Mouse (Mus musculus) gonadal fat pad, adult 2 months (tissue): Measurements from ENCODE around the gene Lfng. TPM values are rescaled to one million over a fixed set of nuclear protein-coding genes. Genes with fewer than 3 reads are reported as not detected.

Source experiments
- DNase-seq: peaks from one replicate; pipeline ENCODE4 v3.0.0-alpha.2; 2012; ENCODE audit warnings: low read depth
- polyA plus RNA-seq: library from polyadenylated mRNA; depleted of rRNA; stranded (reverse); fragments of >200 nt; gene quantifications from 2 replicates; pipeline ENCODE4 v1.2.3, GENCODE M21; 2012

The Lfng gene
- polyA plus RNA-seq, 1 experiment = 66.0 TPM

DNA sequence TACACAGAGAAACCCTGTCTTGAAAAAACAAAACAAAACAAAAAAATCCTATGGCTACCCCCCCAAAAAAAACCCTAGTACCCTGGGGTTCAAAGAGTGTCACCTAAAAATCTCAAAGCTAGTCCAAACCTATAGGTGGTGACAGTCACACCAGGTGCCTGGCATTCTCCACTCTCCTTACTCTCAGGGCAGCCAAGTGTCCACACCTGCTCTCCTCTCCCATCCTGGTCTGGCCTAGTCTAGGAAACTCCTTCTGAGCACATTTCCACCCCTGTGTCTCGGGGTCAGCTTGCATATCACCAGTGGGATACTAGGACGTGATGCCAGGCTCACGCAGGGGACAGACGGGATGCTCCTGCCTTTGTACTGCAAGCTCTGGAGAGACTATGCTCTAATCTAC is 32.2 kb downstream of the Lfng start:
- no peak for DNase-seq

DNA sequence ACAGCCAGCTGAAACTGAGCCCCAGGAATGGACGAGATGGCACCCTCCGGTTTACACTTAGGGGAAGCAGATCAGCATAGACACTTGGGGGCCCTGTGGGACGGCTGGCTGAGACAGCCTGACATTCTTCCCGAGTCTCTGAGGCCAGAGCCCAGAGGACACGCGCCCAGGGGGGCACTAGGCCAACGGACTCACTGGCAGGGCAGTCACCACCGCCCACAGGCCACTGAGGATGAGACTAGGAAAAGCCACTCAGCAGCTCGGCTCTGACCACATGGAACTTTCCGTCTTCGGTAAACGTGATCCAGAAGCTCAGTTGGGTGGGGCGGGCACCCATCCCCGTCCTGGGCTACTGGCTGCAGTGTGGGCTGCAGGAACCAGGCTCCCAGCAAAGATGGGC is 32.8 kb downstream of the Lfng start:
- DNase-seq = no peak

DNA sequence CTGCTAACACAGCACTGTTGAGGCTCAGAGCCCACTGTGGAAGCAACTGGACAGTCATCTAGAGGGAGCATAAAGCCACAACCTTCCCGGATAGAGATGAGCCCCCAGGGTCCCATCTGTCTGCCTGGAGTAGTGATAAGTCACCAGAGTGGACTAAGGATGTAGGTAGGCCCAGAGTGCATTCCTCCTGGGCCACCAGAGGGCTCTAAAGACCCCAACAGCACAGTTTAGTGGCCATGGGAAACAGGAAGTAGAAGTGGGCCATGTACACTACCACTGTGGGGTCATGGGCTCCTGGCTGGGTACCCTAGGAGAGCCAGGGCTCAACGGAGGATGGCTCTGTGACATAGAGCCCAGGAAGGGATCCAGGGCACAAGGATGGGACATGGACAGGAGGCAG is 33.7 kb downstream of the Lfng start:
- no peak for DNase-seq

DNA sequence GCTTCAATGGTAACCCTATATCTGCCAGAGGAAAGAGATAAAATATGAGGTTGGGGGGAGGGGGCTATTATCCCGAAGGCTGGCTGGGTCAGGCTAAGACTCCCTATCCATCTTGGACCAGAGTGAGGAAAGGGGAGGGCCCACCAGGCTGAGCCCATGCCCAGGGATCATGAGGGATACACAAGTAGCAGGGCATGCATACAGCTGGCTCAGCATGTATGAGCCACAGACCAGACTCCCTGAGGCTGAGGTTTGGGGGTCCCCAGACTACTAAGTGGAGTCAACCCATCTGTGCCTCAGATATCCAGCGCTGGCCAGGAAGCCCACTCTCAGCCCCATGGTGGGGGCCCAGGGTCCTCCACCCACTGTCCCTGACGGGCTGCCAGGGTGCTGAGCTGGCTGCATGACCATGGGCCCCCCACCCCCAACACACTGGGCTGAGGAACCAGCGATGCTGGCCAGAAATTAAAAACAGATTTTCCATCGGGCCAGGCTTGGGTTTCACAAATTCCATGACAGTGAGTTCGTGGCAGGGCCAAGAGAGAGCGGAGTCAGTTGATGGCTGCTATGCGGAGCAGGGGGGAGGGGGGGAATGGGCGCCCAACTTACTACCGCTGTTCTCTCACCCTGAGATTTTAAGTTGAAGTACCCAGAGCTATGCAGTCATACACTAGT is 34.3 kb downstream of the Lfng start:
- no peak for DNase-seq

DNA sequence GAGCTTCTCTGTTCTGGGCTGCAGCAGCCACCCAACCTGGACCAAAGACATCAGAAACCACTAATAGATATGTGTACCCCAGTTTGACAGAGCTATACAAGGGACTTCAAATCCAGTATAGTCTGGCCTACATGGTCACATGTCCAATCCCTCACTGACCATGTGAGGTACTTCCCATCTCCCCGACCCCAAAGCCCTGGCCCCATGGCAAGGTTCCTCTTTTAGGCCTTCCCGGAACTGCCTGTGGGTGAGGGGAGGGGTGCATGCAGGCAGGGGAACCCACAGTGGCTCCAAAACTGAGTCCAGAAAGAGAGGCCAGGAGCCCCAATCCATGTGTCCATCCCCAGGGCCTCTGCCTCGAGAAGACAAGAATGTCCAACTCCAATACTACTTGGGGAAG is 35.0 kb downstream of the Lfng start:
- no peak for DNase-seq

DNA sequence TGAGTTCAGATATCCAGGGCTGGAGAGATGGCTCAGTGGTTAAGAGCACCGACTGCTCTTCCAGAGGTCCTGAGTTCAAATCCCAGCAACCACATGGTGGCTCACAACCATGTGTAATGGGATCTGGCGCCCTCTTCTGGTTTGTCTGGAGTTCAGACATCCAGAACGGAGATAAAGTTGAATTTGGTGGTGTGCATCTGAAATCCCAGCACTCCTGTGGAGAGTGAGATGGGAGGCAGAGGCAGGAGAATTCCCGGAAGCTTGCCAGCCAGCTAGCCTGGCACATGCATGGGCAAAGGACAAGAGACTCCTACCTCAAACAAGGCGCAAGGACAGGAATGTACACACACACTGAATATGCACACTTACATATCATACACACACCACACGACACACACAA is 37.1 kb downstream of the Lfng start:
- no peak for DNase-seq

DNA sequence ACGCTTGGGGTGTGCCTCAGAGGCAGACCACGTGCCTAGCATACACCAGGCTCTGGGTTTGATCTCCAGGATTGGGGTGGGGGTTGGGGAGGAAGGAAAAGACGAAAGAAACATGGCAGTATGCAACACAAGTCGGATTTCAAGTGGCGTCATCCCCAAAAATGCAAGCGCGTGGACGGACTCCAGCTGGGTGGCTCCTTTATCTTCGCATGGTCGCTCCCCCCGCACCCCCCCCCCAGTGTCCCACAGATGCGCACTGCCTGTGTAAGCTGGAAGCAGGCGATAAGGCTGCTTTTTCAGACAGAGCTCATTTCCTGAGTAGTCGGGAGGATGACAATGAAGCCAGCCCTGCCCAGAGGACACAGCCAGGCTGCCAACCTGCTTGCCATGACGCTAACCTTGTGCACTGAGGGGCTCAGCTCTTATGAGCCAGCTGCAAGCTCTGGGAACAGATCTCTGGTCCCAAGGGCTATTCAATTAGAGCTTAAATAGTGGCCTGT is 37.6 kb downstream of the Lfng start:
- no peak for DNase-seq

DNA sequence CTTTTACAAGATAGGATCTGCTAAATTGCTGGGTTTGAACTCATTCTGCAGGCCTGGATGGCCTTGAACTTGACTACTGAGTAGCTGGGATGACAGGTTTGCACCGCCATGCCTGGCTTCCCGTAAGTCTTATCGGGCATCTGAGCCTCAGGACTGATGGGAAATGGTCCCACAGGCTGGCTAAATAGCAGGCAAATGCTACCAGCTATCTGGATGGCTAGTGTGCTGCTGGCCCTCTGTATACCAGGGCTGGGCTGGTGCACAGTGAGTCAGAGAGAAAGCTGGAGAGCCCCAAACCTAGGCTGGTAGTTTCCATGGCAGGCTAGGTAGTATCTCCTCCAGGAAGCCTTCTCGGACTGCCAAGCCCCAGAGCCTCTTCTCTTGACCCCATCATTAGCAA is 38.3 kb downstream of the Lfng start:
- no peak for DNase-seq

DNA sequence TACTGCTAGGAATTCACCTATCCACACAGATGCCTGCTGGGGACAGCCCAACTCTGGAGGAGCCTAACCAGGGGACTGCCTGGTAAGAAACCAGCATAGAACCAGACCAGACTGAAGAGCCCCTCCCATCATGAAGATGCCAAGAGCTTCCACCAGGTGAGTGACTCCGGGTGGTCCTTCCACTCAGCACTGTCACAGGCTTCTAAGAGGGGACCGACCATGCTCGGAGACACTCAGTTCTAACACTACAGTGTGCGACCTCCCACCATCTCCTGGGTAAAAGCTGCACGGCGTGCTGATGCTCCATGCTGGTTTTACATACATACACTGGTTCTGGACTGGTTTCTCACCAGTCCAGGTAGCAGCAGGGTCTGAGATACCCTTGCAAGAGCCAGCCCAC is 39.1 kb downstream of the Lfng start:
- DNase-seq = no peak

DNA sequence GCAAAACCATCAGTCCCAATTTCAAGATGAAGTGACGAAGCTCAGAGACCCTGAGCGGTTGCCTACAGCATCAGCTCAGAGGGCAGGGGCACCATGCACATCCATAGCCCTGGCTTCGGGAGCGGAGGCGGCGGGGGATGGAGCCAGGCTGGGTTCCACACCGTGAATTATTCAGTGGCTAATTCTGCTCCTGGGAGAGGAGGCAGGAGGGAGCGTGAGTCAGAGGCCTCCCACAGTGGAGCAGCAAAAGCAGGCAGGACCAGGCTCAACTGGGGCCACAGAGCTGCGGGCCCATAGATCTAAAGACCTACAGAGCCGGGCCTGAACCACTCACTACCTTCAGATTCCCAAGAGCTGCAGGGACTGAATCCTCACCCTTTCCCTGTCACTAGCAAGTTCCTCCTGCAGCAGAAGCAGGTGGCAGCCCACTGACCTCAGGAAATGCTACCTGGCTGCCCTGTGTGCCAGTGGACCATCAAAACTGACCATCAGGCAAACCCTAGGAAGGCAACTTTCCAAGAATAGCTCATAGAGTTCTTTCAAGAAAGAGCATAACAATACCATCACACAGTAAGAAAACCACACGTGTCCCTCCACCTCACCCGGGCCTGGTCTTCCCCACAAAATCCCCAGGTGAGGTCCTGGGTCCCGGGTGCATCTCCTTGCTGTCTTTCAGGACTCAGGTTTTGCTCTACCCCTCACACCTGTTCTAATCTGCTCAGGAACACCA is 40.1 kb downstream of the Lfng start:
- DNase-seq = no peak

DNA sequence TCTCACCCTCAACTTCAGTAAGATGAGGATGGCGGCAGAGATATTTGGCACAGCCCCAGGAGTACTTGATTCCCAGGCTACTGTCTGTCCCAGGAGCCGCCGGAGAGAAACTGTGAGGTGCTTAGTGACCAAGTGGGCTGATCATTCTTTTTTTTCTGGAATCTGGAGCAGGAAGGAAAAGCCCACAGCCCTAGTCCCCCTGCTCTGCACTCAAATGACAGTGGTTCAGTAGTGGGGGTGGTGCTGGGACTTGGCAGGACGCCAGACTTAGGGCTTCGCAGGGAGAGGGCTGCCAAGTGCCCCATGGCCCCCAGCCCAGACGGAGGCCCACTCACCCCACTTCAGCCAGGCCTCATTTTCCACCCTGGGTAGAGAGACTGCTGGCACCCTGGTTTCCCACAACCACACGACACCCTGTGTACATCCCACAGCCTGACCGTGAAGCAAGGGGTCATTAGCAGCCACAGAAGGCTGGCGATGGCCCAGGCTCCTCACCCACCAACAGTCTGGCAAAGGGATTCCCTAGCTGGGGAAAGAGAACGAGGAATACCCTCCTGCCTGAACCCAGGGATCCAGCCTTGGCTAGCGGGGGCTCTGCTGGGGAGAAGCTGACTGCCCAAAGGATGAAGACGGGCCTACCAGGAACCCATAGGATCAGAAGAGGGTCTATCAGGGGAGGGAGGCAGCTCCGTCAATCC is 40.9 kb downstream of the Lfng start:
- no peak for DNase-seq

DNA sequence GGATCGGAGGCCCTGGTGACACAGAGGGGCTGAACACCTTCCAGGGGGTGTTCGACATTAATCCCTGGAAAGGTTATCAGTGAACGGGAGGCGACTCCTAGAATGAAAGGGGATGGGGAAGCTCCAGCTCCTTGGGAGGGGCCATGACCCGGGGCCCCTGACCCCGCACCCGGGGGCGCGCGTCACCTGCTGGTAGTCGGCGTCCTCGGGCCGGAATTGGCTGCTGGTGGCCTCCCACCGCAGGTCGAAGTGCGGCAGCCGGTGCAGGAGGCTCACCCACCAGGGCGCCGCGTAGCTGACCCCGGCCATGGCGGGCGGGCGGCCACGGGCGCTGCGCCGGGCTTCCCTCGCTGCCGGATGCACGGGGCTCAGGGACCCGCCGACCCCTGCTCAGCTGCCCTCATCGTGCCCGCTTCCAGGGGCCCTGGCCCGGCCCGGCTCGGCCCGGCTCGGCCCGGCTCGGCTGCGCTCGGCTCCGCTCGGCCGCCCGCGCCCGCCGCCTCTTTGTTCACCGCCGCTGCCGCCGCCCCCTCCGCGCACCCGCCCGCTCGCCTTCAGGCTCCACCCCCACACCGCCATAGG is 41.5 kb downstream of the Lfng start, which contains the start of gene Ttyh3:
Gene Ttyh3 (minus strand): TSS at position 513 of the 582 bp plus-strand sequence.
- no peak for DNase-seq

DNA sequence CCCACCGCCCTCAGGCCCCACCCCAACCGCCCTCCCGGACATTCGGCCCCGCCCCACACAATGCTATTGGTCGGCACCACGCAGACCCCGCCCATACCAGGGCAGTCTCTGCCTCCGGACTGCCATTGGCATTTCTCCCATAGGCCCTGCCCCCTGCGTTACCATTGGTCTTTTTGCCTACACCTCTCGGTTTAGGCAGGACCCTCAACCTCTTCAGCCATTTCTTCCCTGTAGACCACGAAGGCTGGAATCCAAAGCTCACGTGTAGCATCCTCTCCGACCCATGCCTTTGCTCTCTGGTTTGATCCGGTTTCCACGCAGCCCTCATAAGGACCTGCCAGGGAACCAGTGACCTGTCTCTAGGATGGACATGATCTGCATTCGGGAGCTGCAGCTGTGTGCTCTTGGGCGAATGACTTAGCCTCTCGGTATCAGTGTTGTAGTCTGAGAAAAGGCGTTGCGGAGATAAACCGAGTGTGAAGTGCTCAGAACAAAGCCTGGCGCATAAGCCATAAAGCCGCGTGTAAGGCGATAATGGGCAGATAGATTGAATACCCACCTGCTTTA is 42.1 kb downstream of the Lfng start:
- DNase-seq = no peak

DNA sequence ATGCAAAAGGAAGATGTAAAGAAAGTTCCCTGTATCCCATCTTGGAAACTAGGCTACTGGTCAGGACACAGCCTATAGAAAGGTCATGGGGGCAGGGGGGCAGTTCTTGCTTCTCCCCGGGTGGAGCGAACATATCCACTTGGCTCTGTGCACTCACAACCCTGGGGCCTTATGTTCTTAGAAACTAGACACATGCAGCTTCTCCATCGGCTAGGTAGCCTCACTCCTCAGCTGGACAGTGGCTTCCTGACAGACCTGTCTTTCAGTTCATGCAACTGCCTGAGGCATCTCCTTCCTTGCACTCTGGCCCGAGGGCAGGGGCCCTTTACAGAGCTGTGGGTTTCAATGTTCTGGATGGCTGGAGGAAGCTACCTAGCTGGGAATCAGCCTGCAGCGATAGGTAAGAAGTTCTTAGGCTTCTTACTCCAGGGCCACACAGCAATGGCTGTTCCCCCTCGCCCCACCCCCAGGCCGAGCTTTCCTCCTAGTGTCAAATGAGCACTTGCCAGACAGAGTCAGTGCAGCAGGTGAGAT is 42.8 kb downstream of the Lfng start:
- no peak for DNase-seq

DNA sequence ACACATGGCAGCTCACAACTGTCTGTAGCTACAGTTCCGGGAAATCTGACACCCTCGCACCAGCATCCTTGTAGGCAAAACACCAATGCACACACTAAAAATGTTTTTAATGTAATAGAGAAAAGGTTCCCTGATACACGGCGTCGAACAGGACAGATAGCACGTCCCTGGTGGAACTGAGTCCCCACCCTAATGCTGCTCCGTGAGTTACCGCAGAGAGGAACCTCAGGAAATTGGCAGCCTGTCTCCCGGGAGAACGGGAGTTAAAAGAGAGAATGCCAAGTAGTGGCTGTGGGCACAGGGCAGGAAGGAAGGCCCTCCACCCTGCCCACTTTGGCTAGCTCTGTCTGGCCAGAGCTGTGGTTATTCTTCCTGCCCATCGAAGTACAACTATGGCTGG is 44.1 kb downstream of the Lfng start:
- DNase-seq = no peak

DNA sequence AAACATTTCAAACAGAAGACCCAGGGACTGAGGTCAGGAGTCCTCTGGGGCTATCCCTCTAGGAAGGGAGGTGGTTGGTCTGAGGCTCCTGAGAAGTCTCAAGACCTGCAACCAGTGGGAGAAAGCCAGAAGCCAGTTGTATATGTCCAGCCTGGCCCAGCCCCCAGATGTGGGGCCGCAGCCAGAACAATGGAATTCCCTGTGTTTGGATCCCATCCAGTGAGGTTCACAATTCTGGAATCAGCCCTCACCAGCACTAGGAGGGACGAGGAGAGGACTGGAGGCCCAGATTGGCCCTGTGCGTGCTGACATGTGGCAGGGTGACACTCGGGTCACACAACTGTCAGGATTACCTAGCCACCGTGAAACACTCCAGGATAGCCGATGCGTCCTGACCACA is 45.5 kb downstream of the Lfng start:
- no peak for DNase-seq

DNA sequence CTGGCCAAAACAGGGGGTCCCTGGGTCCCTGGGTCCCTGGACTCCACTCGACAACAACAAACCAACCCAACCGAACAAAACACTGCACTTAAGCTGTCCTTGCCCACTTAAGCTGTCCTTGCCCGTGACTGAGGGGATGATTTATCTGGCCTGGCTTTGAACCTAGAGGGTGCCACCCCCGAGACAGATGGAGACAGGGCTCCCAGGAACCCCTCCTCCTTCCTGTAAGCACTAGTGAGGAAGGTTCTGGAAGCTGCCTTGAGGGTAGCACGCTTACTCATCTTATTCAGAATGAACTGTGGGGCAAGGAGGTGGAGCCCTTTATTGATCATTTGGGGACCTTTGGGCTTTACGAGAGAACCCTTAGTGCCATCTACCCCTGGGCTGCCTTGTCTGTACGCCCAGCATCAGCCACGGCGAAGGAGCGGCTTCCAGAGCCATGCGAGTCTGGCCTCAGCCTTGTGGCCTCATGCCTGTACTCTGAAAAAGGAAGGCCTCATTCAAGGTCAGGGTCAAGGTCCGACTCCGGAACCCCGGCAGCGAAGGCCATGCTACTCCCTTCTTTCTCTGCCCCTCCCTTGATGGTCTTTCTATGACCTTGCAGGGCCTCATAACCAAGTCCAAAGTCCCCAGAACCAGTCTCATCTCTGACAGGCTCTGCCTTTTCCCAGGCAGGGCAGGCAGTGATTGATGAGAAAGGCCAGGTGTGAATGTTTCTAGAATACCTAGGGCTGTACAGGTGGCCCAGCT is 47.2 kb downstream of the Lfng start:
- no peak for DNase-seq

DNA sequence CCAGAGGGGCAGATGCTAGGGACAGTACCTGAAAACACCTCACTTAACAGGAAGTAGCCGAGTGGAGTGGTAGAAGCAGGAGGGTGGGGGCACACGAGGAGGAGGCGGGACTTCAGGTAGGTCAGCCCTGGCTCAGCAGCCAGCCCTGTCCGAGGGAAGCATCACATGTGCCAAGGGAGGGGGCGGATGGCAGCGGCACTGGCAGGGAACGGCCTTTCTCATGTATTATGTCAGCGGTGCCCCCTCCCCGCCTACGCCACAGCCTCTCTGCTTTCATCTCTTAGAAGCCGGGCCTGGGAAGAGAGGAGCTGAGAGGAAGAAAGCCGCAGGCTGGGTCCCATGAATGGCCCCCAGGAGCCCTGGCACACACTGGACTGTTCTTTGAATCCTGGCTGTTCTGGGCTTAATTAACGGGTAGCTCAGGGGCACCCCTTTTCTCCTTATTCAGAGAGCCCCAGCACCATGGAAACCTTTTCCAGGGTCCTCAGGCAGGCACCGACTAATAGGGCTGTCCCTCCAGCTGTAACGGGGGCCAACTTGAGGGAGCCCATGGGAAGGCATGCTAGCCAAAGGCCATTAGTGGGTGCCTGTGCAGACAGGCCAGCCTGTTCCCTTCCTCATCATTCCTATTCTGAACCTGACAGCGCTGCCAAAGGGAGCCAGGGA is 52.6 kb downstream of the Lfng start:
- no peak for DNase-seq

DNA sequence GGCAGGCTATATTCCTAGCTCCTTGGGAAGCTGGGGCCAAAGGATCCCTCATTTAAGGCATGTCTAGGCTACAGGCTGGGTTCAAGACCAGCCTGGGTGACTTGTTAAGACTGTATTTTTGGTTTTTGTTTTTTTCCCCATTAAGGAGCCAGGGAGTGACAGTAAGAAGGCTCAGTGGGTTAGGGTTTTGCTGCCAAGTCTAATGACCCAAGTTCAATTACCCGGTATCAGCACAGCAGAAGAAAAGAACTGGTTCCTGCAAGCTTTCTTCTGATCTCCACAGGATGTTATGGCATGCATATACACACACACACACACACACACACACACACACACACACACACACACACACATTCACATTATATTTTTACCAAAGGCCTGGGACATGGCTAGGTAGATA is 53.3 kb downstream of the Lfng start:
- no peak for DNase-seq

DNA sequence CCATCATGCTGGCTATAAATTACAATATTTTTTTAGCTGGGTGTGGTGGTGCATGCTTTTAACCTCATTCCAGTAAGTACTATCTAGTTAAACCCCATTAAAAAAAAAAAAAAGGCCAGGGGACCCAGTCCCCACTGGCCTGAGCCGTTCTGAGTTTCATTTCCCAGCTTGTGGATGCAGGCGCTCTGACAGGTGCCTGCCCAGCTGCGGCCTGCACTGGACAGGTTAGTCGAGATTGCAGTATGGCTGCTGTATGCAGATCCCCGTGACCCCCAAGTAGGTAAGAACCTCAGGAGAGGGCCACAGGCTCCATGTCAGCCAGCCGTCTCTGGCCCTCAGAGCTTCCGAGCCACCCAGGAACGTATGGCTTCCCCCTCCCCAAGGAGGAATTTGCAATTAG is 54.3 kb downstream of the Lfng start:
- no peak for DNase-seq
